Mouse (Mus musculus) hindbrain, embryonic 15.5 days (tissue): ENCODE results near the gene Tbata. TPM values are rescaled to one million over a fixed set of nuclear protein-coding genes. Genes with fewer than 3 reads are reported as not detected.

Experiments used
- microRNA-seq: library from miRNA; unstranded; fragments of <30 nt; microRNA quantifications from one replicate; pipeline ENCODE4, GENCODE M21; 2016
- polyA plus RNA-seq: library from polyadenylated mRNA; unstranded; fragments of >200 nt; fragmentation: Nextera tagmentation; extraction: Ambion mirVana; gene quantifications from 2 replicates; pipeline ENCODE4 v1.2.1, GENCODE M21; 2015

Gene Tbata
- polyA plus RNA-seq, 1 experiment from 2014 or later = 0.56 TPM

Small RNA genes lying within 50 kb of the gene (microRNA-seq; reads per million reads assigned to microRNA genes)
- not detected for gene Gm44308

Other genes with a start within 250 kb of the Tbata start
- 42.8 and 47.7 TPM in 2 replicates for gene Pcbd1, start 82.6 kb upstream of the Tbata start, polyA plus RNA-seq
- 46.6 and 47.9 TPM in 2 replicates for gene Sgpl1, start 24.3 kb upstream of the Tbata start, polyA plus RNA-seq
- gene Adamts14, start 101.5 kb downstream of the Tbata start, polyA plus RNA-seq = 0.26 and 0.35 TPM in 2 replicates
- gene Prf1, start 125.9 kb downstream of the Tbata start, polyA plus RNA-seq = not detected in 2 replicates
- 26.4 and 32.4 TPM in 2 replicates for gene Pald1, start 211.6 kb downstream of the Tbata start, polyA plus RNA-seq
- gene Nodal, start 246.0 kb downstream of the Tbata start, polyA plus RNA-seq = 0.30 and 0.34 TPM in 2 replicates